Mouse (Mus musculus) regulatory T cell (primary cell): ENCODE data around the gene Snx27.

Source experiments
- in situ Hi-C: fragments of 300-600 bp; cut with MboI, MseI; formaldehyde crosslinking; loops from one replicate; pipeline ENCODE4 v1.15.1; 2025; ENCODE audit warnings: high pct_unique_total_duplicates

Gene Snx27

DNA sequence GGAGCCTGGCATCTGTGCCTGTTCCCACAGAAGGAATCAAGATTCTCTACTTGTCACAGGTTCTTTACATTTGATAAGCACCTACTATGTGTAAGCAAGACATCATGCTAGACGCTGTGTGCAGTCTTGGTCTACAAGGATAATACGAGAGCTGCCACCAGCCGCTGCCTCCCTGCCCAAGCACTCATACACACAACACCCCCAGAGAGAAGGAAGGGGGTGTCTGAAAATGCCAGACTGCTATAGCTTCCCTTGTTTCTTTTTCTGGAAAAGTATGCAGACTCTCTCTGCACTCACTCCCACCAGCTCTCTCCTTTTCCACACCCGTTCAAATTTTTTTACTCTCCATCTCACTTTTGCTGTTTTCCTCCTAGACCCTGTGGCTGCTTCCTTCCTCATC lies 105.1 kb downstream of the Snx27 start:
- in situ Hi-C loops = no loop called here

DNA sequence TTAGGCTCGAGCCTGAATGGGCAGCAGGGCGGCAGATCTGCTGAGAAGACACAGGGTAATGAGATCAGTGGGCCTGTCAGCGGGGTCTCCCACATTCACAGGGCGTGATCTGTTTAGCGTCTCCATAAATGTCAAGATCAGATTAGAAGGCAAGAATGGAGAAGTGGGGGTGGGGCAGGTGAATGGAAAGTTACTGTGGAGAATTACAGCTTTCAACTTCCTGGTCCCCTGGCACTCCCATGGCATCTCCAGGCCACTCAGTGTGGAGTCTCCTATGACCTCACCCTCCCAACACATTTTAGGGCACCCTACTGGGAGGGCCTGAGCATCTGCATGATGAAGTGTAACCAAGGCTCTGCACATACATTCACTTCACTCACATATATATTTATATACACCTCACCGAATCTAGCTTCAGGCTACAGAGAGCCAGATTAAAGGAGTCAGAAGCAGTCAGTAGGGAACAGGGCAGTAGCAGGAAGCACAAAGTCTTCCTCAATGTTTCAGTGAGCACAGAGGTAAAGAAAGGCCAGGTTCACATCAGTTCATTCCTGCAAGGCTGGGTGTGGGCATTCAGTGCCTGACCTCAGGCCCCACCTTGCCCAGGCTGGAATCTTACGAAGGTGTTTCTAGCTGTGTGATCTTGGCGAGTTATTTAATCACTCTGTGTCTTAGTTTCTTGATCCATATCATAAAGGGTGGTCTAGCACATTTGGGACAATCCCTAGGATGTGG lies 106.0 kb downstream of the Snx27 start:
- in situ Hi-C loops = no loop called here

DNA sequence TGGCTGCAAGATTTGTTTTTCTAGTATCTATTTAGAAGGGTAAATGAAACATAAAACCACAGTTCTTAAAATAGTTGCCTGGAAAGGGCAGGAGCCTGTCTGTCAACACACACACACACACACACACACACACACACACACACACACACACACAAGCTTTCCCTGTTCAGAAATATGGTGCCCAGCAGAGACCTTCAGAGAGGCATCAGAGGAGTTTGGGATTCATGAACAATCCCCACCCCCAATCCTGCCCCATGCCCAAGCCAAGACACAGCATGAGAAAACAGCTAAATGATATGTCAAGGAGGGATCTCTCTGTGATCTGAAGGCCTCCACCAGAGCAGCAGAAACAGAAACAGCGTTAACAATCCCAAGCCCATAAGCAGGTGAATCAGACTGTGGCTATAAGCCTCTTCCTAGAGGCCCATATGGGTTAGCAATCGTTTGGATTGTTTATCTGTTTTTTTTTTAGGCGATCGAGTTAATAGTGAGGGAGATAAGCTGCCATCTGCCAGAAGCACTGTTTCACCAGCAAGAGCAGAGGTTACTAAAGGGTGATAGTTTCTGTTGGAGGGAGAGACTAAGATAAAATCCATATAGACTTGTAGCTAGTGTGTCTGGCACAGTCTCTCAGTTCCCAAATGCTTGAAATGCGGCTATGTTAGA lies 108.8 kb downstream of the Snx27 start:
- in situ Hi-C loops = no loop called here

DNA sequence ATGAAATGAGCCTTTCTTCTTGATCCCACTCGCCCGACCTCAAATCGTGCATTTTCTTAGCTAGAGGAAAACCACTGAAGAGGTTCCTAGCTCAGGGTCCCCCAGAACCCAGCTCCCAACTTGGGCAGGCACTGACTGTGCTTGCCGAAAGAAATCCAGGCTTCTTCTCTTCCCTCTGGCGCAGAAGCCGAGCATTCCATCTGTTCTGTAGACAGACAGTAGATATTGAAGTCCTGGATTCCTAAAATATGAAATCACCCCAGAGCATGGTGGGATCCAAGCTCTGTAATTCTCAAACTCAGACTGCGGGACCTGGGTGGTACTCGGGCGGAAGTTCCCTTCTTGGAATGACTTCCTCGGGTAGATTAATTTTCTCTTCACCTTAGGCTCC lies 109.4 kb downstream of the Snx27 start:
- in situ Hi-C loops = no loop called here

DNA sequence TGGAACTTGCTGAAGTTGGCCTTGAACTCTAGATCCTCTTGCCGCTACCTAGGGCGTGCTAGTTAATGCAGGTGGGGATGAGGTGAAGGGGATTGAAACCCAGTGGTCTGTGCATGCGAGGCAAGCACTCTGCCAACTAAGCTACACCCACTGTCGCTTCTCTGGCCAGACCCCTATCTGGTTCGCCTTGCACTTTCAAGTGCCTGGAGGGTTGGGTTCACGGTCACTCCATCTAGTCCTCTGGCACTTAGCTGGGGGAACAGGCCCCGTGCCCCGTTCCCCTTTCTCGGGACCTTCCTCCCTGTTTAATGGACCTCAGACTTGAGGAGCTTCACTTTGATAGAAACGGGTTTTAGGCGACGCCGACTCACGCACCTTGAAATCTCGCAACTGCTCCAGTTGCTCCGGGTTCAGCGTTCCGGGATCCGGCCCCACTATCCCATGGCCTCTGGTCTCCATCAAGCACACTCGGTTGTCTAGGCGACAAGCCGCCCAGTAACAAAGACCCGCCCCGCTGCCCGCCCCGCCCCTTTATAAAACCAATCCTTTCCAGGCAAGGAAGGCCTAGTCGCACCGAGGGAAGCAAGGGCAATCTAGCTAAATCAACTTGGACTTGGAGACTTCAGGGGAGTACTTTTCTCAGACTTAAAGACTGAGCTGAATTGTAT lies 109.9 kb downstream of the Snx27 start:
- in situ Hi-C loops = no loop called here

DNA sequence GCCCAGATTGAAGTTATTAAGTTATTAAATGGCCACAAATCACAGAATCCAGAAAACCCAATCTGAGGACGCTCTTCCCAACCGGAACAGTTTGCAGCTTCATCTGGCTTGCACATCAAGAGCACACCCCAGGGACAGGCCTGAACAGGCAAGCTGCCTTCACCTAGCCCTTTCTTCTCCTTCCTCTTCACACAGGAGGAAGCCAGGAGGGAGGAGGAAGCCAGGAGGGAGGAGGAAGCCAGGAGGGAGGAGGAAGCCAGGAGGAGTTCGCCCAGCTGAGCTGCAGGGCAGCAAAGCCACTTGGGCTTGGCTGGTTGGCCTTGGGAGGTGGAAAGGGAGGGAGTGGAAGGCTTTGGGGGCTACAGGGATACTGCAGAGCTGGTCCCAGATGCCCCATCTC lies 113.6 kb downstream of the Snx27 start:
- in situ Hi-C loops = no loop called here

DNA sequence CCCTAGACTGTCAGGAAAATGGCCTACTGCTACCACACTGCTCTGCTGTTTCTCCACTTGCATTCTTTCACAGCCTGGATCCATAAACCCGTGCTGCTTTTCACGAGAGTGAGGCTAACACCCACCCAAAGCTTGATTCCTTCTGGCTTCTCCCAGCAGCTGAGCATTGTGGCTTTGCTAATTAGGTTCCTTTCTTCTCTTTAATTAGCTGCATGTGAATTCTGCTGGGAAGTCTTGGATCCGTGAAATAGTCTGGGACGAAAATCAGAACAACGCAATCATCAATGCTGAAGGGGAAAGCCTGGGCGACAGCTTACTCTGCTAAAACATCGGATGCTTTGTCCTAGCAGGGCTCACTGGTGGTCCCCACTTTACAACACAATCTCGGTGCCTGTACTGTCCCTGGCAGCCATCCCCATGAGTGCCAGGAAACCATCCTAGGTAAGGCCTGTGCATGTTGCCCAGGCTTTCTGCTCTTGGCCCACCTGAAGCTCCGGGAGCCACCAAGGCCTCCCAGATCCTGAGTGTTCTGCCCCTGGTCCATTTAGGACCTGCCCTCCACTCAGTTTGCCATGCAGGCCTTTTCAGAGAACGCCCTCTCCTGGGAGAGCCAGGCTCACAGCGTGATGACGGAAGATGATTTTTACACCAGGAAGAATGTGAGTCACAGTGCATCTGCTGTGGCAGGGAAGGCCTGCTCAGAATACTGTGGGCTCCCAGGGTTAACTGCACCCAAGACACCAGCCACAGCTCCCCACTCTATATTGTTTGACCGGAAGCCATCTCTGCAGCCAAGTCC lies 116.7 kb downstream of the Snx27 start:
- in situ Hi-C loops = no loop called here

DNA sequence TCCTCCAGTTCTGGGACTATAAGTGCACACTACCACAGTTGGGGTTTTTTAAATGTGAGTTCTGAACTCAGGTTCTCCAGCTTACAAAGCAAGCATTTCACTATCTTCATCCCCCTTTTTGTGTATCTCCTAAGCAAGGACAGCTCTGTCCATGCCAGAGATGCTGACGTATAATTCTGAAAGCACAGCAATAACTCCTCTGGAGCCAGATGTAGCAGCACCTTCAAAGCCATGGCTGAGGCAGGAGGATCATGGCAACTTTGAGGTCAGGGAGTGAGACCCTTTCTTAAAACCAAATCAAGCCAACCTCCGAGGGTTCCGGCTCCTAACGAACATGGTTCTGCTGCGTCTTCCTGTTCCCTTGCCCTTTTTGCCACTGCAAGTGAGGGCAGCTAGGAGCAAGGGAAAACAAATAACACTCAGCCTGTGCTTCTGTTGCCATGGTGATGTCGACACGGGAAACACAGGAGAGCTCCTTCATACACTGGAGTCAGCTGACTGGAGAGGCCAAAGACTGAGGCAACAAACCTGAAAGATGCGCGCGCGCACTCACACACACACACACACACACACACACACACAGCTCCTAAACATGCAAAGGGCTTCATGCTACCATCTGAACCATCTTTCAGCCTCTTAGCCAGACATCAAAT lies 118.5 kb downstream of the Snx27 start:
- in situ Hi-C loops = no loop called here

DNA sequence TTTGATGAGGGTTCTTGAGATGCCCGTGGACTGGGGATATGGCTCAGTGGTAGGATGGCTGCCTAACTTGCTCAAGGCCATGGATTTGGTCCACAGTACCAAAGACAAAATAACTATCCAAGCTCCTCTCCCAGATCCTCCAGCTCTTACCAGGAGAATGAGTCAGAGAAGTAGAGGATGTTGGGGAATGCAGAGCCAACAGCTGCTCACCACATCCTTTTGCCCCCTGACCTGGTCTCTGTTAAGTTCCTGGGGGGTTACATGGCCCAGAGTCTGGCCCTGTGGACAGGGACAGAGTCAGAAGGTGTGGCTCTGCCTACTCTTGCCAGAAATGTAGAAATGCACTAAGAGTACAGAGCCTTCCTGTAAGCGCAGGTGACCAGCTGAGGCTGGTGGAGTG lies 122.7 kb downstream of the Snx27 start:
- in situ Hi-C loops = no loop called here

DNA sequence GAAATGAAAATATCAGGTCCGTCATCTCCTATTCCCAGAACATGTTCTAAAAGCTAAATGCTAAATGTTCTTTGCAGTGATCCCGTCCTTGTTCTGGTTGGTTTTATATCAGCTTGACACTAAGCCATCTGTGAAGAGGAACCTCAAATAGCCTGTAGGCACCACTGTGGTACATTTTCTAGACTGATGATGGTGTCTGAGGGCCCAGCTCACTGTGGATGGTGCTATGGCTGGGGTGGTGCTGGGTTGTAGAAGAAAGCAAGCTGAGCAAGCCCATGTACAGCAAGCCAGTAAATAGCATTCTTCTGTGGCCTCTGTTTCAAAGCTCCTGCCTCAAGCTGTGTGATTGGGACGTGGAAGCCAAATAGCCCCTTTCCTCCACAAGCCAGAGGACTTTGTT lies 125.5 kb downstream of the Snx27 start:
- in situ Hi-C loops = no loop called here

DNA sequence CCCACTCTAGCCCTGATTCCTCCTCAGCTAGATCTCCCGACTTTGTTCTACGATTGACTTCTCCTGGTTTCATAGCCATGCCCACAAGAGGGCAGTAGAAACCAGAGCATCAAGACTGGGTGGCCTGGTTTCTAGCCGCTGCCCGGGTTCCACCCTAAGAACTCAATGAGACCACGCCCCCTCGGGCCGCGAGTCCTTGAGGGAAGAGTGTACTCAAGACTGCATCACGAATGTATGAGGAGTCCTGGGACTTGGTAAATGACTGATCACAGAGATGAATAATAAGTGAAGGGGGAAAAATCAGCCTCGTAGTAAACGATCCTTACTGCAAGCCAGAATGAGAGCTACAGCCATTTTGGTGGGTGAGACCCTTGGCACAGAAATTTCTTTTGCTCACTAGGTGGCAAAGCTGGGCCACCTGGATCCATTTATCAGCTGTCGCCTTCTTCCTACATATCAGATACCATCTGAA lies 126.0 kb downstream of the Snx27 start:
- in situ Hi-C loops = no loop called here

DNA sequence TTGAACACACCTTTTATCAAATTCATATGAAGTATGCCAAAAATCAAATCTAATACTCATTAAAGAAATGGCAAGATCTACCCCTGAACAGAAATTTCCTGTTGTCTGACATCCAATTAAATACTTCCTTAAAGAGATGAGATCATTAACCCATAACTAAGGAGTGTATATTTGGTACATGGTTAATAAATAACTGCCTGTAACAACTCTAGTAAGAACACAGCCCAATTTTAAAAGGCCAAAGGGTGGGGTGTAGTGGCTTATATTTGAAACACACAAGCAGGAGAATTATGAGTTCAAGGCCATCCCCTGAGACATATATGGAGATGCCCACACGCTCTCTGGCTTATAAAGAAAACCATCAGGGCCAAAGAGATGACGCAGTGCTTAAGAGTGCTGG lies 133.1 kb downstream of the Snx27 start:
- in situ Hi-C loops = loop anchor here (10.0 kb wide), 1 partner anchor 885 kb away; no protein-coding TSS in a partner anchor
